ENCODE assay signal across 18 mouse cellular contexts in genomic region chr19:36714492-36714891, GRCm38 (mm10). TPM values are rescaled to one million over a fixed set of nuclear protein-coding genes. Genes with fewer than 3 reads are reported as not detected.
A peak's percentile ranks its signal among the peaks of the same experiment; 100 is the strongest.
DNase-seq lines count a peak whose midpoint lies in the region; ATAC-seq and TF ChIP-seq lines count a peak whose summit lies in the region.
"Had no signal": no experiment of that assay in that cellular context is flagged by ENCODE, and none has a peak within 500 bp of the region (broad histone marks: within the 10 kb centered on the region; RNA-seq: fewer than 3 reads in every experiment).

No protein-coding gene starts in this region.

- no peaks in the 10 kb centered on the region for H3K27me3 ChIP-seq in intestine, embryonic 14.5 days (replicated peaks; ENCODE audit: control insufficient read depth, insufficient read depth, low read length)
- no peaks in the 10 kb centered on the region for H3K27me3 ChIP-seq in intestine, postnatal 0 days (replicated peaks; ENCODE audit: control insufficient read depth, insufficient read depth, low read length)
- H3K27me3 ChIP-seq in stomach, embryonic 16.5 days (ENCODE audit: control insufficient read depth, insufficient read depth, low read length): no peaks in the 10 kb centered on the region
- H3K27me3 ChIP-seq: embryonic facial prominence, embryonic 12.5 days; forebrain, embryonic 12.5 days; hindbrain, embryonic 12.5 days had no signal

- TF ChIP-seq CTCF in intestine, postnatal 0 days (IDR thresholded peaks at IDR 0.05; ENCODE audit: low read depth): no peak

- H3K4me3 ChIP-seq in intestine, embryonic 14.5 days (ENCODE audit: low read depth, low read length): no peak overlapping the region
- no peak overlapping the region for H3K4me3 ChIP-seq in intestine, postnatal 0 days (ENCODE audit: low read depth, low read length)
- no peak overlapping the region for H3K4me3 ChIP-seq in stomach, embryonic 16.5 days (replicated peaks; ENCODE audit: low read length)
- H3K4me3 ChIP-seq: embryonic facial prominence, embryonic 12.5 days; forebrain, embryonic 12.5 days; hindbrain, embryonic 12.5 days had no signal

- 42% methylated on average over 1 of the region's 1 CpGs for WGBS in intestine, embryonic 14.5 days
- WGBS in intestine, postnatal 0 days: 69% methylated on average over 1 of the region's 1 CpGs
- 25% methylated on average over 1 of the region's 1 CpGs for WGBS in stomach, embryonic 16.5 days

- no peak overlapping the region for H3K27ac ChIP-seq in intestine, embryonic 14.5 days (ENCODE audit: low read depth)
- H3K27ac ChIP-seq in intestine, postnatal 0 days (ENCODE audit: low read depth, low read length): no peak overlapping the region
- peak overlapping the region; percentile 5; the same call in 1 of the 2 replicates for H3K27ac ChIP-seq in stomach, embryonic 16.5 days (ENCODE audit: low read length)
- H3K27ac ChIP-seq: embryonic facial prominence, embryonic 12.5 days; forebrain, embryonic 12.5 days; hindbrain, embryonic 12.5 days had no signal

- H3K4me2 ChIP-seq in intestine, embryonic 14.5 days (ENCODE audit: low read length): no peak overlapping the region
- no peak overlapping the region for H3K4me2 ChIP-seq in intestine, postnatal 0 days (replicated peaks; ENCODE audit: low read depth)
- no peak overlapping the region for H3K4me2 ChIP-seq in stomach, embryonic 16.5 days (ENCODE audit: low read depth, low read length)
- H3K4me2 ChIP-seq: embryonic facial prominence, embryonic 12.5 days; forebrain, embryonic 12.5 days; hindbrain, embryonic 12.5 days had no signal

- no peaks in the 10 kb centered on the region for H3K36me3 ChIP-seq in intestine, embryonic 14.5 days (ENCODE audit: control insufficient read depth, insufficient read depth, low read length)
- H3K36me3 ChIP-seq in intestine, postnatal 0 days (ENCODE audit: control insufficient read depth, insufficient read depth): no peaks in the 10 kb centered on the region
- no peaks in the 10 kb centered on the region for H3K36me3 ChIP-seq in stomach, embryonic 16.5 days (ENCODE audit: control insufficient read depth, insufficient read depth, low read length)
- H3K36me3 ChIP-seq: embryonic facial prominence, embryonic 12.5 days; forebrain, embryonic 12.5 days; hindbrain, embryonic 12.5 days had no signal

- no peak overlapping the region for H3K9ac ChIP-seq in intestine, embryonic 14.5 days (ENCODE audit: low read length)
- no peak overlapping the region for H3K9ac ChIP-seq in intestine, postnatal 0 days (ENCODE audit: low read depth, low read length)
- H3K9ac ChIP-seq in stomach, embryonic 16.5 days (ENCODE audit: low read length): no peak overlapping the region
- H3K9ac ChIP-seq: embryonic facial prominence, embryonic 12.5 days; forebrain, embryonic 12.5 days; forebrain, postnatal 0 days; hindbrain, embryonic 12.5 days had no signal

- peak; percentile 38 for DNase-seq in intestine, embryonic 14.5 days (ENCODE audit: low spot score)
- peak; percentile 12 for DNase-seq in testis, postnatal 10 days (ENCODE audit: low spot score)
- DNase-seq in testis, postnatal 14 days (ENCODE audit: low spot score): no peak
- DNase-seq in spleen, adult 12 weeks (ENCODE audit: low spot score): no peak
- DNase-seq: adrenal gland, postnatal 10 days; cerebellum, adult 11-12 months; cerebellum, adult 9-10 months; cerebellum, postnatal 25 days; forebrain, postnatal 0 days; gastrocnemius, postnatal 14 days; heart, postnatal 10 days; heart, postnatal 4 days had no signal

- H3K9me3 ChIP-seq in intestine, embryonic 14.5 days (ENCODE audit: control insufficient read depth, low read length): no peaks in the 10 kb centered on the region
- no peaks in the 10 kb centered on the region for H3K9me3 ChIP-seq in intestine, postnatal 0 days (ENCODE audit: control insufficient read depth)
- no peaks in the 10 kb centered on the region for H3K9me3 ChIP-seq in stomach, embryonic 16.5 days (replicated peaks; ENCODE audit: control insufficient read depth, low read length)
- H3K9me3 ChIP-seq: embryonic facial prominence, embryonic 12.5 days; hindbrain, embryonic 12.5 days had no signal

- ATAC-seq in intestine, embryonic 14.5 days (replicated peaks; ENCODE audit: low FRiP score, low TSS enrichment, low read depth): no peak
- ATAC-seq in intestine, postnatal 0 days: no peak
- ATAC-seq in stomach, embryonic 16.5 days (ENCODE audit: insufficient read depth, low FRiP score): peak; percentile 75
- ATAC-seq: forebrain, postnatal 0 days; hindbrain, embryonic 16.5 days had no signal

- H3K4me1 ChIP-seq in intestine, embryonic 14.5 days (replicated peaks; ENCODE audit: control insufficient read depth, insufficient read depth, low read length): no peaks in the 10 kb centered on the region
- H3K4me1 ChIP-seq in intestine, postnatal 0 days (replicated peaks; ENCODE audit: control insufficient read depth, insufficient read depth, low read length): no peaks in the 10 kb centered on the region
- H3K4me1 ChIP-seq in stomach, embryonic 16.5 days (ENCODE audit: control insufficient read depth, insufficient read depth, low read length): peaks cover 3% of the 10 kb centered on the region; the same call in 1 of the 2 replicates
- H3K4me1 ChIP-seq: embryonic facial prominence, embryonic 12.5 days; forebrain, embryonic 12.5 days; hindbrain, embryonic 12.5 days had no signal

RNA-seq across cellular contexts. Expression of gene Ppp1r3c, which starts 22.0 kb away (rescaled TPM):
- 10.0 and 11.7 TPM in 2 replicates for polyA plus RNA-seq in intestine, embryonic 14.5 days (2014; fragmentation: Nextera tagmentation; extraction: Ambion mirVana)
- polyA plus RNA-seq in intestine, postnatal 0 days (2015; fragmentation: Nextera tagmentation; extraction: Ambion mirVana): 3.6 and 4.0 TPM in 2 replicates
- polyA plus RNA-seq in stomach, embryonic 16.5 days (2015; fragmentation: Nextera tagmentation; extraction: Ambion mirVana): 26.1 and 29.0 TPM in 2 replicates

Comparison
In these comparisons a context has a peak if more than half of its experiments do, and no peak if none do; other contexts are left out.
1. DNase-seq: peak in intestine, embryonic 14.5 days (single experiment) and testis, postnatal 10 days (single experiment); none in testis, postnatal 14 days (single experiment) and spleen, adult 12 weeks (single experiment).